Mouse (Mus musculus): ENCODE measurements around the gene Col28a1. TPM values are rescaled to one million over a fixed set of nuclear protein-coding genes. Genes with fewer than 3 reads are reported as not detected.

The Col28a1 gene
- polyA plus RNA-seq, 1 experiment from 2014 or later: 0.33 TPM

DNA sequence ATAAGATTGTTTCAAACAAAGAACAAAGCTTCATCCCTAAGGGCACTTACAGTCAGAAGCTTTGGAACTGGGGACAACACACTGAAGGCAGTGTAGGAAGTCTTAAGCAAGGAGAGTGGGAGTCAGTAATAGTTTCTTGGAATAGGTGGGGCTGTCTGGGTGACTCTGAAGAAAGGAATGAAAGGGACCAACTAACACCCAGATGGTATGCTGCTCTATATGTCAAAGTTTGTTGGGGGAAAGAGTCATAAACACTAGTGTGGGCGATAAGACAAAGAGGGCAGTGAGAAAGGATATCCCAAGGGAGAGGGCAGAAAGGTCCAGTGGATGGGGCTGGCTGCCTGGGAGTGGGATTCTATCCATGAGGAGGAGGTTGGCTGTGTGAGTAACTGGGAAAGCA, 20.3 kb downstream of the Col28a1 start:
- no peaks in the 10 kb centered on the region for H3K36me3 ChIP-seq
- no peaks in the 10 kb centered on the region for H3K27me3 ChIP-seq
- no peak overlapping the region for H3K4me3 ChIP-seq
- no peaks in the 10 kb centered on the region for H3K9me3 ChIP-seq
- WGBS: 78% methylated on average over 1 of the region's 1 CpGs
- H3K4me2 ChIP-seq: no peak overlapping the region
- no peak overlapping the region for H3K9ac ChIP-seq
- ATAC-seq (ENCODE audit: insufficient number of reproducible peaks, low FRiP score, low TSS enrichment, low read depth): no peak
- H3K4me1 ChIP-seq: no peaks in the 10 kb centered on the region
- no peak overlapping the region for H3K27ac ChIP-seq

DNA sequence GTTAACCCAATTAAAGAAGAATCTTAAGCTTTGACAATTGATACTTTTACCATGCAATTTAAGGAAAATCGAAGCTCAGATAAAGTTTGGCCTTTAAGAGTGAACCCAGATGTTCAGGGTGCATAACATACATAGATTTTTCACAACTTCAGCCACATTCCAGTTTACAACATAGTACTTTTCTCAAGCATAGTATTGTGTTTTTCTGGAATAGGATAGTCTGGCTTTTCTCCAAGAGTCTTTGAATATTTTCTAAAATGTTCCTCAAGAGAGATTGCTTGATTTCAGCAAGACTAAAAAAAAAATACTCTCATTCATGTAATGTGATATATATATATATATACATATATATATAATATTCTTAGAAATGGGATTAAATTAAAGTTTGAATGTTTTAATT, 27.7 kb downstream of the Col28a1 start:
- no peak for ATAC-seq (ENCODE audit: insufficient number of reproducible peaks, low FRiP score, low TSS enrichment, low read depth)
- H3K4me1 ChIP-seq: no peaks in the 10 kb centered on the region

DNA sequence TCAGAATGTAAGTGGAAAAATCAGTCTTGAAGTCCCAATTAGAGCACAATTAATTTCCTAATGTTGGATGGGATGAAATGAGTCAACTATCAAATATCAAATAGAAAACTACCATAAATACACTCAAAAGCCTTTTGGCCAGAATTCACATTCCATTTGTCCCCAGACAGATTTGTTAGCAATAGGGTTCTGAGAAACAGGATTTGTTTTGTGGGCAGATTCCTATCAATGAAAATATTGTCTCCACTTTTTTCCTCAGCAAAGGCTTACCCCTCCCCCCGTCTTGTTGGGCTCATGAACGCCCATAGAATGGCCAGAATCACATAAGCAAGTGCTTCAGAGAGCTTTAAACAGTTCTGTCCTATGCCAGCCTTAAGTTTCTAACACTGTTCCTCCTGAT, 32.4 kb downstream of the Col28a1 start:
- Histone ChIP-seq H3K4me1 (no peaks in the 10 kb centered on the region), H3K36me3 (no peaks in the 10 kb centered on the region), H3K9me3 (no peaks in the 10 kb centered on the region), H3K27me3 (no peaks in the 10 kb centered on the region), H3K4me3 (no peak overlapping the region), H3K9ac (no peak overlapping the region), H3K4me2 (no peak overlapping the region), H3K27ac (no peak overlapping the region)
- 52% methylated on average over 2 of the region's 2 CpGs for WGBS
- no peak for ATAC-seq (ENCODE audit: insufficient number of reproducible peaks, low FRiP score, low TSS enrichment, low read depth)

More for the DNA sequence above, 27.7 kb downstream of the Col28a1 start:
- Histone ChIP-seq H3K4me3 (no peak overlapping the region), H3K27me3 (no peaks in the 10 kb centered on the region), H3K4me2 (no peak overlapping the region), H3K36me3 (no peaks in the 10 kb centered on the region), H3K27ac (no peak overlapping the region), H3K9me3 (no peaks in the 10 kb centered on the region), H3K9ac (no peak overlapping the region)
- WGBS: 28% methylated on average over 1 of the region's 1 CpGs

DNA sequence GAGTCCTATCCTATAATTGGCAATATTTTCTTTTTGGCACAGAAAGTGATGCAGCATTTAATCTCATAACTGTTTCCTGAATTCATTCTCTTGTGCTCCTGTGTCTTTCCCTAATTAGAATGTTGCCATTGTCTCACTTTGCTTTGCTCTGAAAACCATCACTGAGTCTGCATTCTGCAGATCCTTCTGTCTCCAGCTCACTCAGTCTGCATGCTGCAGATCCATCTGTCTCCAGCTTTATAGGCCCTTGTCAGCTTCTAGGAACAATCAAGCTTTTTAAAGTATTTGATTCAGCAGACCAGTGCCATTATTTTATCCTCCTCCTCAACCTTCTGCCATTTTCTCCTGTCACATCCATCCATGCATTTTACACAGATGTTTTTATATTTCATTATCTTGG, 35.3 kb downstream of the Col28a1 start:
- Histone ChIP-seq H3K4me2 (no peak overlapping the region), H3K27ac (no peak overlapping the region), H3K9ac (no peak overlapping the region), H3K36me3 (no peaks in the 10 kb centered on the region), H3K4me1 (no peaks in the 10 kb centered on the region), H3K9me3 (no peaks in the 10 kb centered on the region), H3K4me3 (no peak overlapping the region), H3K27me3 (no peaks in the 10 kb centered on the region)
- no peak for ATAC-seq (ENCODE audit: insufficient number of reproducible peaks, low FRiP score, low TSS enrichment, low read depth)

DNA sequence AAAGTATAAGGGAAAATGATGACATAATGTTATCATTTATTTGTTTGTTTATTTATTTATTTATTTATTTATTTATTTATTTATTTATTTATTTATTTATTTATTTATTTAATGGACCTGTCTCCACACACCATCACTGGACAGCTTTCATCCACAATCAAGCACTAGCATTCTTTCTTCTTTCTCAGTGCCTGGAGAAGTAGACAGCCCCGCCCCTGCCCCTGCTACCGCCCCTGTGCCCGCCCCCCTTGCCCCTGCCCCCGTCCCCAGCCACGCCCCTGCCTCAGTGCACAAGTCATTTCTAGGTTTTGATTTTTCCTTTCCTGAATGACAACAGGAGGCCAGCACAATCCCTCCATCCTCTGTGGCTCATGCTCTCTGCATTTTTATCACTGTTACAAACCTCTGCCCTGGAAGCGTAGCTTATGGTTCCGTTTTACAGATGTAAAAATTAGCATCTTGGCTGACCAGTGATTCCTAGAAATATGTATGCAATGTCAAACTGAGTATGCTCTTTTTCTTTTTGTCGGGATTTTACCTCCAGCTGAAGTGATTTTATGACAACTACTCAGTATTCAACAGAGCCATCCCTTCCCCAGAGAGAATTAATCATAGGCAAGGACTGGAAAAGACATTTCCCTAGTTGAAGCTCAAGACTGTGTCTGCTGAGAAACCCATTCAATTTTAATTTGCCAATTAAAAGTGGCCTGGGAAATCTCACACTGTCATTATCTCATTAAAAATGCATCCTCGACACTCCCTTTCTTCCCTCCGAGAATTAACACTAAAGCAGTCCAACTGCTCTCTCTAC, 39.7 kb downstream of the Col28a1 start:
- ATAC-seq (ENCODE audit: insufficient number of reproducible peaks, low FRiP score, low TSS enrichment, low read depth): no peak
- WGBS: 54% methylated on average over 10 of the region's 10 CpGs

DNA sequence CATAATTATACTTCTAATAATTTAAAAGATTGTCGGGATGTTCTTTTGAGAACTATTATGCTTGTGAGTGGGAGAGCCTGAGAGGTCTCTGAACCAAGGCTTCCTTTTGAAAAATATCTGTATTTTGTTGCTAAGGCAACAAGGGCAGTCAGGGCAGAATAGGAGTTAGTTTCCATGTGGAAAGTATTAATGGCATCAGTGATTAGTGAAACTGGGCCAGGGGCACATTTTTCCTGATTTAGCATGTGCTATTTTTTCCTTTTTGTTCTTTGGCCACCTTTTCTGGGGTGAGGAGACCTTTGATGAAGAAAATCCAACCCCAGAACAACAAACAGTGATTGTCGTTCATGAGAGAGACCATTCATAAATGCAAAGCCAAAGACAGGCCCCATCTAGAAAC, 43.5 kb downstream of the Col28a1 start:
- Histone ChIP-seq H3K4me1 (no peaks in the 10 kb centered on the region), H3K36me3 (no peaks in the 10 kb centered on the region), H3K27ac (no peak overlapping the region), H3K9ac (no peak overlapping the region), H3K9me3 (no peaks in the 10 kb centered on the region), H3K4me3 (no peak overlapping the region), H3K27me3 (no peaks in the 10 kb centered on the region), H3K4me2 (no peak overlapping the region)
- no peak for ATAC-seq (ENCODE audit: insufficient number of reproducible peaks, low FRiP score, low TSS enrichment, low read depth)
- 58% methylated on average over 2 of the region's 2 CpGs for WGBS

More for the DNA sequence above, 39.7 kb downstream of the Col28a1 start:
- Histone ChIP-seq H3K36me3 (no peaks in the 10 kb centered on the region), H3K4me1 (no peaks in the 10 kb centered on the region), H3K27ac (no peak overlapping the region), H3K27me3 (no peaks in the 10 kb centered on the region), H3K4me3 (no peak overlapping the region), H3K9ac (no peak overlapping the region), H3K4me2 (no peak overlapping the region), H3K9me3 (no peaks in the 10 kb centered on the region)

DNA sequence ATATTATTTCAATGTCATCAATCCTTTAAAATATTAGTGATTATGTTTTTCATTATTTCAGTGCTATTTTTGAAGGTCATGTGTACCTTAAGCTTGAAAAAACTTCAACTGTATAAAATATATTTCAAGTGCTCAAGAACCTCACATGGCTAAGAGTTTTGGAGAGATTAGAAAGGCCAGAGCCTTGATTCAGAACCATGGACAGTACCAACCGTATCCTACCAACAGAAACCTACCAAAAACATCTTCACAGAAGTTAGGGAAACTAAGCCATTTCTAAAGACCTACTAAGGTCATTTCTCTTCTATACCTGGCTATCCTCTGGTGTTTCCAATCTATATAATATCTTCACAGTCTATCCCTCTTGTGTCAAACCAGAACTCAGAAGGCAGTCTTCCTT, 50.5 kb downstream of the Col28a1 start:
- no peak for ATAC-seq (ENCODE audit: insufficient number of reproducible peaks, low FRiP score, low TSS enrichment, low read depth)
- no peak overlapping the region for H3K4me3 ChIP-seq
- 29% methylated on average over 1 of the region's 1 CpGs for WGBS

DNA sequence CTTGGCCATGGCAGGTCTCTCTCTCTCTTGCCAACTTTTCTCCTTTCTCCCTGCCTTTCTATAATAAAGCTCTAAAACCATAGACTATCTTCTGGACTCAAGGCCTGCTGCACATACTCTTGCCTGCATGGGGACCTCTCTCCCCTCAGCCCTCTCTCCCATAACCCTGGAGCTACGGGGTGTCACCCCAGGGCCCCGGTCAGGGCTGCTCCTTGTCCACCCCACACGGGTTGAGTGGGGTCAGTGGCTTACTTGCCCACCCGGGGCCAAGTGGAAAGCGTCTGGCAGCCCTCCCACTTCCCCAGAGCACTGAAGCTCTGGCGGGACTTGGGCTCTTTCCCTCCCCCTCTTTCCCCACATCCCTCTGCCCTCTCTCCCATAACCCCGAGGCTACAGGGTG, 62.3 kb downstream of the Col28a1 start:
- WGBS: 69% methylated on average over 7 of the region's 7 CpGs
- H3K4me3 ChIP-seq: no peak overlapping the region
- no peaks in the 10 kb centered on the region for H3K4me1 ChIP-seq
- H3K9me3 ChIP-seq: no peaks in the 10 kb centered on the region
- no peak overlapping the region for H3K9ac ChIP-seq
- H3K36me3 ChIP-seq: no peaks in the 10 kb centered on the region
- ATAC-seq (ENCODE audit: insufficient number of reproducible peaks, low FRiP score, low TSS enrichment, low read depth): no peak
- no peak overlapping the region for H3K27ac ChIP-seq
- no peak overlapping the region for H3K4me2 ChIP-seq
- no peaks in the 10 kb centered on the region for H3K27me3 ChIP-seq

More for the DNA sequence above, 50.5 kb downstream of the Col28a1 start:
- no peak overlapping the region for H3K9ac ChIP-seq
- H3K36me3 ChIP-seq: no peaks in the 10 kb centered on the region
- H3K27me3 ChIP-seq: no peaks in the 10 kb centered on the region
- H3K4me2 ChIP-seq: no peak overlapping the region
- H3K9me3 ChIP-seq: no peaks in the 10 kb centered on the region
- H3K27ac ChIP-seq: no peak overlapping the region
- H3K4me1 ChIP-seq: no peaks in the 10 kb centered on the region

DNA sequence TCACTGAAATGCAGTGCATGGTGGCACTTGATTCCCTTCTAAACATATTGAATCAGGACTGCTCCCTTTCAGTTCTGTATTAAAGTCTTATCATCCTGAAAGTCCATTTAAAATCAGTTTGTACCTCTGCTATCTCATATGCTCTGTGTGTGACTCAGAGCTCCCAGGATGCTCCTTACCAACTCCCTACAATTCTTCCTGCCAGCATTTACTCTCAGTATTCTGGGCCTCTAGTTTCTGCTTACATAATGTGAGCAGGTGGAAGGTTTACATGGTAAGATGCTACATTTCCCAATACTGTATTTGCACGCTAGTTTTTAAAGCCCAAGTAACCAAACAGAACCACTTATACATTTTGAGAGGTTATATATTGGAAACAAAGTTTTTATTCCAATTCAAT, 64.3 kb downstream of the Col28a1 start:
- no peaks in the 10 kb centered on the region for H3K27me3 ChIP-seq
- no peaks in the 10 kb centered on the region for H3K4me1 ChIP-seq
- no peak overlapping the region for H3K4me3 ChIP-seq
- WGBS: 92% methylated on average over 1 of the region's 1 CpGs
- no peaks in the 10 kb centered on the region for H3K36me3 ChIP-seq
- no peak for ATAC-seq (ENCODE audit: insufficient number of reproducible peaks, low FRiP score, low TSS enrichment, low read depth)
- H3K4me2 ChIP-seq: no peak overlapping the region
- H3K9ac ChIP-seq: no peak overlapping the region
- H3K9me3 ChIP-seq: no peaks in the 10 kb centered on the region
- no peak overlapping the region for H3K27ac ChIP-seq

DNA sequence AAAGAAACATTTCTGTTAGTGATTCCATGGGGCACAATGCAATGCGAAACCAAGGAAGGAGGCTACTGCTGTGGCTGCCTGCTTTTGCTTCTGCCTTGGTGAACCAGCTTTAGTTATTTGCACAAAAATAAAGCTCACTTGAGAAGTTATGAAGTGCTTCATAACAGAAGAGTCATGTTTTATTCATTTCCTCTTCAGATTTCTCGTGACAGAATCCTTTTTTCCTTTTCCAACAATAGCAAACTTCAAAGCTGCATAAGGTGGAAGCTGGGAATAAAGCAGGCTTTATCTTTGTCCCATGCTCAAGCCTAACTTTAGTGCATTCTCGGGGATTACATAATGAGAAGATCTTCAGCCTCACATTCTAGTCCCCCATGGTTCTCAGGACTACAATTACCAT, 65.9 kb downstream of the Col28a1 start:
- WGBS: 63% methylated on average over 3 of the region's 3 CpGs
- H3K9me3 ChIP-seq: no peaks in the 10 kb centered on the region
- ATAC-seq (ENCODE audit: insufficient number of reproducible peaks, low FRiP score, low TSS enrichment, low read depth): no peak

DNA sequence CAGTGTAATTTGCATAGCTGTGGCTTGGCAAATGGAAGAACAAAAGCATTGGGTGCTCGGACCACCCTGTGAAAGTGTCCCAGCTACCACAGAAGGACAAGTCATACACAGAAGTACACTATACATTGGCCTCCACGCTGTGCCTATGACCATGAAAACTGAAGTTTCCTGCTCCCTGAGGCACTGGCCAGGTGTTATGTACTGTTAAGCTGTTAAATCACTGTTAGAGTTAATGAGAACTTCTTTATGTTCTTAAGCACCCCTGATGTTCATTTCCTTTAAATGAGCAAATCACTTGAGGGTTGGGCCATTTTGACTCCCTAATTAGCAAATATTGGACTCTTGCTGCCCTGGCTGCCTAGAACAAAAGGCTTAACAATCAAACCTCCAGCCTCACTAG, 73.3 kb downstream of the Col28a1 start:
- no peak overlapping the region for H3K27ac ChIP-seq
- no peak for ATAC-seq (ENCODE audit: insufficient number of reproducible peaks, low FRiP score, low TSS enrichment, low read depth)

More for the DNA sequence above, 65.9 kb downstream of the Col28a1 start:
- Histone ChIP-seq H3K27ac (no peak overlapping the region), H3K4me3 (no peak overlapping the region), H3K4me1 (no peaks in the 10 kb centered on the region), H3K36me3 (no peaks in the 10 kb centered on the region), H3K9ac (no peak overlapping the region), H3K27me3 (no peaks in the 10 kb centered on the region), H3K4me2 (no peak overlapping the region)

DNA sequence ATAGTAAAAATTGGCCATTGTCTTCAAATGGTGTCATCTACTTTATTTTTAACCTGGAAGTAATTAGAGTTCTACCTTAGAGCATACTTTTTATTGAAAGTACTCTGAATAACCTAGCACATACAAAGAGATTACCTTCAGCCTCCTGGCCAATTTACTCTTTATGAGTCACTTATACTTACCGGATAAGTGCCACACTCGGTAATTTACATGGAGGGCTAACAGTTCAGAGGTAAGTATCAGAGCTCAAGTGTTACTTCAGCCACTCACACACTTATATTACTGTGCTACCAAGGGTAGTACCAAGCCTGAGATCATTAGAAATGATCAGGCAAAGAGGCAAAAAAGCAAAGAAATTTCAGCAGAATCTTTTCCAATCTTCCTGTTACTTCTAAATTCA, 73.8 kb downstream of the Col28a1 start:
- no peak overlapping the region for H3K9ac ChIP-seq
- WGBS: 43% methylated on average over 2 of the region's 2 CpGs
- H3K4me3 ChIP-seq: no peak overlapping the region
- no peak for ATAC-seq (ENCODE audit: insufficient number of reproducible peaks, low FRiP score, low TSS enrichment, low read depth)
- H3K27ac ChIP-seq: no peak overlapping the region
- no peaks in the 10 kb centered on the region for H3K9me3 ChIP-seq
- no peak overlapping the region for H3K4me2 ChIP-seq
- H3K4me1 ChIP-seq: no peaks in the 10 kb centered on the region
- no peaks in the 10 kb centered on the region for H3K27me3 ChIP-seq
- H3K36me3 ChIP-seq: no peaks in the 10 kb centered on the region

More for the DNA sequence above, 73.3 kb downstream of the Col28a1 start:
- H3K4me2 ChIP-seq: no peak overlapping the region
- H3K36me3 ChIP-seq: no peaks in the 10 kb centered on the region
- H3K4me1 ChIP-seq: no peaks in the 10 kb centered on the region
- H3K27me3 ChIP-seq: no peaks in the 10 kb centered on the region
- no peak overlapping the region for H3K9ac ChIP-seq
- WGBS: 24% methylated on average over 2 of the region's 2 CpGs
- H3K9me3 ChIP-seq: no peaks in the 10 kb centered on the region
- no peak overlapping the region for H3K4me3 ChIP-seq
